ENCODE assay signal across 14 mouse cellular contexts in the genomic region with DNA sequence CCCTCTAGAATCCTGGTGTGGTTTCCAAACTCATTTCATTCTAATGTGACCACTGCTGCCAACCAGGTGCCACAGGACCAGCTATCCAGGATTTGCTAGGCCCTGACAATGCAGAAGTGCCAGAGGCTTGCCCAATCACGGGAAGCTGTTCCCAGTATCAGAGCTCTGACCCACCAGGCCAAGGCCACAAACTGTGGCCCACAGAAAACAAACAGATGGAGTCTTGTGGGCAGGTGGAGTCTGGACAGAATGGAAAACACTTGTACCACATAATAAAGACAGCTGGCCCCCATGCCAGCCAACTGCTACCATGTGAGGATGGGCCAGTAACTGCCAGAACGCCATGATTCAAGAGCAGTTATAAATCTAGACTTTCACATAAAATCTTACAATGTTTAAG.
DNase-seq lines count a peak whose midpoint lies in the region; ATAC-seq and TF ChIP-seq lines count a peak whose summit lies in the region.
"Had no signal": no experiment of that assay in that cellular context is flagged by ENCODE, and none has a peak within 500 bp of the region (broad histone marks: within the 10 kb centered on the region; RNA-seq: fewer than 3 reads in every experiment).

No protein-coding gene starts in this region.

- H3K4me1 ChIP-seq in hindbrain, embryonic 10.5 days (replicated peaks) = peaks cover 26% of the 10 kb centered on the region
- peaks cover 11% of the 10 kb centered on the region; the same call in 1 of the 2 replicates for H3K4me1 ChIP-seq in hindbrain, embryonic 12.5 days
- H3K4me1 ChIP-seq in midbrain, embryonic 15.5 days = peaks cover 14% of the 10 kb centered on the region

- H3K9ac ChIP-seq in hindbrain, embryonic 12.5 days = no peak overlapping the region
- no peak overlapping the region for H3K9ac ChIP-seq in midbrain, embryonic 15.5 days
- H3K9ac ChIP-seq: liver, embryonic 14.5 days; neural tube, embryonic 12.5 days had no signal

- H3K4me3 ChIP-seq in hindbrain, embryonic 10.5 days = no peak overlapping the region
- no peak overlapping the region for H3K4me3 ChIP-seq in hindbrain, embryonic 12.5 days
- no peak overlapping the region for H3K4me3 ChIP-seq in midbrain, embryonic 15.5 days
- no peak overlapping the region for H3K4me3 ChIP-seq in layer of hippocampus, adult 2 months
- H3K4me3 ChIP-seq: neural tube, embryonic 12.5 days had no signal

- TF ChIP-seq CTCF in layer of hippocampus, adult 2 months (conservative IDR thresholded peaks at IDR 0.05) = no peak

- H3K4me2 ChIP-seq in hindbrain, embryonic 12.5 days (replicated peaks) = no peak overlapping the region
- no peak overlapping the region for H3K4me2 ChIP-seq in midbrain, embryonic 15.5 days
- H3K4me2 ChIP-seq: neural tube, embryonic 12.5 days had no signal

- DNase-seq in adrenal gland, adult 2 months = peak; percentile 37
- DNase-seq in adrenal gland, postnatal 10 days = no peak
- DNase-seq in hindbrain, embryonic 10.5 days (ENCODE audit: low spot score) = no peak
- DNase-seq in brain, adult 2 months (ENCODE audit: low read depth, low spot score) = peak; percentile 41
- DNase-seq in layer of hippocampus, adult 2 months (ENCODE audit: low spot score in 2 of 2) = no peak
- DNase-seq in MN1 (ENCODE audit: low spot score) = no peak
- DNase-seq: heart, adult 18-20 months; kidney, adult 9 months; kidney, postnatal 4 days; lung, postnatal 14 days had no signal

- no peaks in the 10 kb centered on the region for H3K27me3 ChIP-seq in hindbrain, embryonic 10.5 days (ENCODE audit: insufficient read depth, poor library complexity, severe bottlenecking)
- H3K27me3 ChIP-seq in hindbrain, embryonic 12.5 days = 0 out of 2 replicates have a peak, but pooled peaks cover 4% of the 10 kb centered on the region
- H3K27me3 ChIP-seq in midbrain, embryonic 15.5 days (replicated peaks) = no peaks in the 10 kb centered on the region
- H3K27me3 ChIP-seq: neural tube, embryonic 12.5 days had no signal

- ATAC-seq in hindbrain, embryonic 12.5 days (ENCODE audit: low FRiP score) = no peak
- no peak for ATAC-seq in midbrain, embryonic 15.5 days (replicated peaks)

- no peaks in the 10 kb centered on the region for H3K36me3 ChIP-seq in hindbrain, embryonic 10.5 days
- H3K36me3 ChIP-seq in hindbrain, embryonic 12.5 days = no peaks in the 10 kb centered on the region
- H3K36me3 ChIP-seq in midbrain, embryonic 15.5 days (replicated peaks) = no peaks in the 10 kb centered on the region
- H3K36me3 ChIP-seq: neural tube, embryonic 12.5 days had no signal

- 86% methylated on average over 2 of the region's 2 CpGs for WGBS in hindbrain, embryonic 10.5 days
- WGBS in hindbrain, embryonic 12.5 days = 78% methylated on average over 2 of the region's 2 CpGs
- WGBS in midbrain, embryonic 15.5 days = 76% methylated on average over 2 of the region's 2 CpGs

- H3K9me3 ChIP-seq in hindbrain, embryonic 10.5 days = no peaks in the 10 kb centered on the region
- no peaks in the 10 kb centered on the region for H3K9me3 ChIP-seq in hindbrain, embryonic 12.5 days (replicated peaks)
- H3K9me3 ChIP-seq in midbrain, embryonic 15.5 days = no peaks in the 10 kb centered on the region
- H3K9me3 ChIP-seq: neural tube, embryonic 12.5 days had no signal

- peak overlapping the region; percentile 35; the same call in 1 of the 2 replicates for H3K27ac ChIP-seq in hindbrain, embryonic 10.5 days
- no peak overlapping the region for H3K27ac ChIP-seq in hindbrain, embryonic 12.5 days
- peak overlapping the region; percentile 57 for H3K27ac ChIP-seq in midbrain, embryonic 15.5 days
- no peak overlapping the region for H3K27ac ChIP-seq in layer of hippocampus, adult 2 months
- H3K27ac ChIP-seq: liver, embryonic 14.5 days; neural tube, embryonic 12.5 days had no signal

Comparison
In these comparisons a context has a peak if more than half of its experiments do, and no peak if none do; other contexts are left out.
1. DNase-seq: peak in adrenal gland, adult 2 months (single experiment) and brain, adult 2 months (single experiment); none in adrenal gland, postnatal 10 days (single experiment), hindbrain, embryonic 10.5 days (single experiment), layer of hippocampus, adult 2 months (0 of 2) and MN1 (single experiment).
2. H3K27ac ChIP-seq: peak in hindbrain, embryonic 10.5 days (single experiment) and midbrain, embryonic 15.5 days (single experiment); none in hindbrain, embryonic 12.5 days (single experiment) and layer of hippocampus, adult 2 months (single experiment).